Mouse (Mus musculus): Measurements from ENCODE around the gene Gripap1. TPM values are rescaled to one million over a fixed set of nuclear protein-coding genes. Genes with fewer than 3 reads are reported as not detected.

Gripap1 gene
- polyA plus RNA-seq, 1 experiment from 2014 or later: 73.9 TPM

DNA sequence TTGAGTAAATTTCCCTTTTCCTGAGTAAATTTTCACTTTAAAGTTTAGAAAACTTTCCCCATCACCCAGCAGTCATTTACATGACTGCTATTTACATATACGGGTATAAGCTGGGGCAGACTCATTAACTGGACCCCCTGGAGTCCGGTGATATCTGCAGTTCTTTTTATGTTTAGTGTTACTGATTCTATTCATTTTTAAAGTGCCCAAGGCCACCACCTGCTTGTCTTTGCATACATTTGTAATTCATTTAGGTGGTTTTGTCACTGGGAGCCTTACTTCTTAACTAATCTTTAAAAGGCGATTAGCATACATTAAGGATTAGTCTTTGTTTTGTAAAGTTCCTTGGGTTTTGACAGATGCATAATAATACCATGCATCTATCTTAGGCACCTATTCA, 80.3 kb downstream of the Gripap1 start:
- Histone ChIP-seq H3K9me3 (replicated peaks; ENCODE audit: control insufficient read depth, low read length, poor library complexity, severe bottlenecking) (no peaks in the 10 kb centered on the region), H3K27ac (ENCODE audit: low read length) (no peak overlapping the region), H3K36me3 (ENCODE audit: control insufficient read depth, insufficient read depth, low read length) (peaks cover 5% of the 10 kb centered on the region), H3K4me3 (ENCODE audit: low read depth, low read length) (no peak overlapping the region), H3K4me1 (ENCODE audit: control insufficient read depth, insufficient read depth, low read length) (no peaks in the 10 kb centered on the region), H3K4me2 (ENCODE audit: low read length) (no peak overlapping the region), H3K27me3 (ENCODE audit: control insufficient read depth, insufficient read depth, low read depth, low read length) (no peaks in the 10 kb centered on the region), H3K9ac (ENCODE audit: low read depth, low read length) (no peak overlapping the region)
- 27% methylated on average over 3 of the region's 3 CpGs for WGBS
- ATAC-seq: no peak

MicroRNA genes within 50 kb of the gene (microRNA counts, 519-probe panel; counts per million panel counts)
- microRNA mmu-miR-1198: 2,444 counts per million, percentile 73 among the panel's probes with 10 or more counts

Small RNA genes within 50 kb of the gene (microRNA-seq; reads per million reads assigned to microRNA genes)
- 51.6 reads per million, percentile 46 among the genes with 10 or more reads in this experiment for gene Mir1198

Other genes starting within 250 kb of the Gripap1 start
- 0.15 TPM in 1 of 2 replicates, not detected in the other for gene Foxp3, start 216.1 kb upstream of the Gripap1 start, polyA plus RNA-seq (2015; fragmentation: Nextera tagmentation; extraction: Ambion mirVana)
- 7.6 and 7.8 TPM in 2 replicates for gene Ppp1r3f, start 215.5 kb upstream of the Gripap1 start, polyA plus RNA-seq (2015; fragmentation: Nextera tagmentation; extraction: Ambion mirVana)
- 29.8 and 30.9 TPM in 2 replicates for gene Ccdc22, start 184.2 kb upstream of the Gripap1 start, polyA plus RNA-seq (2015; fragmentation: Nextera tagmentation; extraction: Ambion mirVana)
- 0.22 and 0.49 TPM in 2 replicates for gene Cacna1f, start 182.7 kb upstream of the Gripap1 start, polyA plus RNA-seq (2015; fragmentation: Nextera tagmentation; extraction: Ambion mirVana)
- 197 and 246 TPM in 2 replicates for gene Syp, start 151.3 kb upstream of the Gripap1 start, polyA plus RNA-seq (2015; fragmentation: Nextera tagmentation; extraction: Ambion mirVana)
- 1.5 and 1.9 TPM in 2 replicates for gene Prickle3, start 132.5 kb upstream of the Gripap1 start, polyA plus RNA-seq (2015; fragmentation: Nextera tagmentation; extraction: Ambion mirVana)
- 13.9 and 18.3 TPM in 2 replicates for gene Plp2, start 118.4 kb upstream of the Gripap1 start, polyA plus RNA-seq (2015; fragmentation: Nextera tagmentation; extraction: Ambion mirVana)
- 0.10 and 0.13 TPM in 2 replicates for gene Magix, start 108.5 kb upstream of the Gripap1 start, polyA plus RNA-seq (2015; fragmentation: Nextera tagmentation; extraction: Ambion mirVana)
- gene Gpkow, start 92.6 kb upstream of the Gripap1 start, polyA plus RNA-seq (2015; fragmentation: Nextera tagmentation; extraction: Ambion mirVana): 49.0 and 49.9 TPM in 2 replicates
- 29.9 and 30.8 TPM in 2 replicates for gene Wdr45, start 75.4 kb upstream of the Gripap1 start, polyA plus RNA-seq (2015; fragmentation: Nextera tagmentation; extraction: Ambion mirVana)
- gene Gm45208, start 67.5 kb upstream of the Gripap1 start, polyA plus RNA-seq (2015; fragmentation: Nextera tagmentation; extraction: Ambion mirVana): not detected in 2 replicates
- 132 and 139 TPM in 2 replicates for gene Praf2, start 61.3 kb upstream of the Gripap1 start, polyA plus RNA-seq (2015; fragmentation: Nextera tagmentation; extraction: Ambion mirVana)
- gene Ccdc120, start 38.9 kb upstream of the Gripap1 start, polyA plus RNA-seq (2015; fragmentation: Nextera tagmentation; extraction: Ambion mirVana): 71.6 and 76.4 TPM in 2 replicates
- 19.0 and 23.3 TPM in 2 replicates for gene Tfe3, start 27.2 kb upstream of the Gripap1 start, polyA plus RNA-seq (2015; fragmentation: Nextera tagmentation; extraction: Ambion mirVana)
- 3.3 and 3.8 TPM in 2 replicates for gene Kcnd1, start 32.5 kb downstream of the Gripap1 start, polyA plus RNA-seq (2015; fragmentation: Nextera tagmentation; extraction: Ambion mirVana)
- gene Otud5, start 51.6 kb downstream of the Gripap1 start, polyA plus RNA-seq (2015; fragmentation: Nextera tagmentation; extraction: Ambion mirVana): 41.8 and 42.0 TPM in 2 replicates
- gene Pim2, start 88.5 kb downstream of the Gripap1 start, polyA plus RNA-seq (2015; fragmentation: Nextera tagmentation; extraction: Ambion mirVana): 23.6 and 27.2 TPM in 2 replicates
- gene Slc35a2, start 94.3 kb downstream of the Gripap1 start, polyA plus RNA-seq (2015; fragmentation: Nextera tagmentation; extraction: Ambion mirVana): 44.9 and 45.2 TPM in 2 replicates
- gene Pqbp1, start 109.5 kb downstream of the Gripap1 start, polyA plus RNA-seq (2015; fragmentation: Nextera tagmentation; extraction: Ambion mirVana): 228 and 250 TPM in 2 replicates
- gene Timm17b, start 109.6 kb downstream of the Gripap1 start, polyA plus RNA-seq (2015; fragmentation: Nextera tagmentation; extraction: Ambion mirVana): 166 and 167 TPM in 2 replicates
- gene Gm10491, start 118.1 kb downstream of the Gripap1 start, polyA plus RNA-seq (2015; fragmentation: Nextera tagmentation; extraction: Ambion mirVana): not detected in 2 replicates
- gene Gm10490, start 119.8 kb downstream of the Gripap1 start, polyA plus RNA-seq (2015; fragmentation: Nextera tagmentation; extraction: Ambion mirVana): not detected in 2 replicates
- gene Pcsk1n, start 130.1 kb downstream of the Gripap1 start, polyA plus RNA-seq (2015; fragmentation: Nextera tagmentation; extraction: Ambion mirVana): 288 and 302 TPM in 2 replicates
- not detected in 2 replicates for gene Eras, start 138.8 kb downstream of the Gripap1 start, polyA plus RNA-seq (2015; fragmentation: Nextera tagmentation; extraction: Ambion mirVana)
- 75.6 and 77.9 TPM in 2 replicates for gene Hdac6, start 158.1 kb downstream of the Gripap1 start, polyA plus RNA-seq (2015; fragmentation: Nextera tagmentation; extraction: Ambion mirVana)
- 0.18 and 0.19 TPM in 2 replicates for gene Gata1, start 188.3 kb downstream of the Gripap1 start, polyA plus RNA-seq (2015; fragmentation: Nextera tagmentation; extraction: Ambion mirVana)
- 0.56 and 0.58 TPM in 2 replicates for gene Glod5, start 228.7 kb downstream of the Gripap1 start, polyA plus RNA-seq (2015; fragmentation: Nextera tagmentation; extraction: Ambion mirVana)

Data from midbrain, embryonic 16.5 days (tissue).